Mouse (Mus musculus) megakaryocyte, adult 5-6 weeks (primary cell): ENCODE data around the gene Clec4b1. TPM values are rescaled to one million over a fixed set of nuclear protein-coding genes. Genes with fewer than 3 reads are reported as not detected.
A peak's percentile ranks its signal among the peaks of the same experiment; 100 is the strongest.
"Not testable (repeated sequence)": the region's sequence is repeated elsewhere in the genome, so short reads cannot be mapped to it uniquely, and the experiment has no call there.

Experiments used
- ATAC-seq: 2 replicates; pipeline ENCODE4 v1.8.0; 2016; ENCODE audit warnings: mild to moderate bottlenecking, inconsistent platforms; ENCODE audit not compliant: poor library complexity, severe bottlenecking
- total RNA-seq, 2 experiments: library from RNA; stranded (forward) in 1 of 2; stranded (reverse) in 1 of 2; fragments of 153-499, 151-499 nt in 1 of 2; fragments of 221-1000, 200-1000 nt in 1 of 2; gene quantifications; 2 replicates each; pipeline versions ENCODE4 v1.2.3 to v1.2.4; 2015 to 2017

Gene Clec4b1
- 35.7 and 37.7 TPM in 2 replicates for total RNA-seq (2015)
- total RNA-seq (2017): 26.7 and 30.1 TPM in 2 replicates

- ATAC-seq: peak; percentile 84
Measured at GRCm38 (mm10) chr6:123049742-123050372, at the start of gene Clec4b1. Gene Clec4b1, plus strand, starts transcription at chr6:123049962.

- ATAC-seq: not testable (repeated sequence)
Measured at GRCm38 (mm10) chr6:123004696-123005095, 45.1 kb upstream of the Clec4b1 start.

GRCm38 (mm10) chr6:123005591-123005990 is 44.2 kb upstream of the Clec4b1 start:
- peak; percentile 87 for ATAC-seq

- peak; percentile 97 for ATAC-seq
Measured at GRCm38 (mm10) chr6:123095125-123095843, 45.5 kb downstream of the Clec4b1 start.

- not testable (repeated sequence) for ATAC-seq
Measured at GRCm38 (mm10) chr6:123106128-123106527, 56.4 kb downstream of the Clec4b1 start, which contains the start of gene Clec4a2. Gene Clec4a2, plus strand, starts transcription at chr6:123106428.

Other genes with a start within 250 kb of the Clec4b1 start
- 44.5 and 48.4 TPM in 2 replicates for gene Slc2a3, start 248.3 kb upstream of the Clec4b1 start, total RNA-seq (2015)
- 51.4 and 63.5 TPM in 2 replicates for gene Slc2a3, start 248.3 kb upstream of the Clec4b1 start, total RNA-seq (2017)
- 35.6 and 43.1 TPM in 2 replicates for gene Foxj2, start 230.0 kb upstream of the Clec4b1 start, total RNA-seq (2015)
- 10.2 and 16.1 TPM in 2 replicates for gene Foxj2, start 230.0 kb upstream of the Clec4b1 start, total RNA-seq (2017)
- gene C3ar1, start 193.8 kb upstream of the Clec4b1 start, total RNA-seq (2015): 4.4 and 5.3 TPM in 2 replicates
- 4.7 and 5.0 TPM in 2 replicates for gene C3ar1, start 193.8 kb upstream of the Clec4b1 start, total RNA-seq (2017)
- 33.0 and 34.4 TPM in 2 replicates for gene Necap1, start 175.5 kb upstream of the Clec4b1 start, total RNA-seq (2015)
- 24.9 and 25.9 TPM in 2 replicates for gene Necap1, start 175.5 kb upstream of the Clec4b1 start, total RNA-seq (2017)
- 250 and 267 TPM in 2 replicates for gene Clec4a1, start 128.1 kb upstream of the Clec4b1 start, total RNA-seq (2015)
- 93.7 and 94.5 TPM in 2 replicates for gene Clec4a1, start 128.1 kb upstream of the Clec4b1 start, total RNA-seq (2017)
- 175 and 204 TPM in 2 replicates for gene Clec4a3, start 97.4 kb upstream of the Clec4b1 start, total RNA-seq (2015)
- 148 and 150 TPM in 2 replicates for gene Clec4a3, start 97.4 kb upstream of the Clec4b1 start, total RNA-seq (2017)
- gene Clec4a4, start 59.6 kb upstream of the Clec4b1 start, total RNA-seq (2015): 1.9 and 2.4 TPM in 2 replicates
- 0.40 and 0.53 TPM in 2 replicates for gene Clec4a4, start 59.6 kb upstream of the Clec4b1 start, total RNA-seq (2017)
- gene Clec4a2, start 56.5 kb downstream of the Clec4b1 start, total RNA-seq (2015): 336 and 371 TPM in 2 replicates
- 258 and 267 TPM in 2 replicates for gene Clec4a2, start 56.5 kb downstream of the Clec4b1 start, total RNA-seq (2017)
- 1.4 and 3.3 TPM in 2 replicates for gene Clec4b2, start 122.9 kb downstream of the Clec4b1 start, total RNA-seq (2015)
- gene Clec4b2, start 122.9 kb downstream of the Clec4b1 start, total RNA-seq (2017): 1.7 and 3.3 TPM in 2 replicates
- 1.5 and 2.3 TPM in 2 replicates for gene Clec4n, start 179.9 kb downstream of the Clec4b1 start, total RNA-seq (2015)
- gene Clec4n, start 179.9 kb downstream of the Clec4b1 start, total RNA-seq (2017): 2.4 and 2.5 TPM in 2 replicates
- gene Clec4d, start 212.1 kb downstream of the Clec4b1 start, total RNA-seq (2015): 45.3 and 55.3 TPM in 2 replicates
- 31.2 and 42.5 TPM in 2 replicates for gene Clec4d, start 212.1 kb downstream of the Clec4b1 start, total RNA-seq (2017)
- 44.8 and 44.9 TPM in 2 replicates for gene Clec4e, start 239.9 kb downstream of the Clec4b1 start, total RNA-seq (2015)
- gene Clec4e, start 239.9 kb downstream of the Clec4b1 start, total RNA-seq (2017): 43.8 TPM in 2 replicates